Mouse (Mus musculus) heart, embryonic 13.5 days (tissue): ENCODE measurements around the gene Ank3. TPM values are rescaled to one million over a fixed set of nuclear protein-coding genes. Genes with fewer than 3 reads are reported as not detected.

ENCODE experiments used
- ATAC-seq: fragments of 200-750 bp; cut with Nextera tagmentation; 2 replicates; pipeline ENCODE4 v1.8.0; 2017; ENCODE audit warnings: moderate TSS enrichment; ENCODE audit not compliant: insufficient number of reproducible peaks, low FRiP score, low TSS enrichment; ENCODE audit errors: extremely low read depth
- H3K27ac ChIP-seq: fragments of 300-500 bp; sonication (generic); replicated peaks from 2 replicates; pipeline ENCODE4 v1.5.1; 2015; ENCODE audit warnings: moderate library complexity, mild to moderate bottlenecking, inconsistent platforms
- H3K27me3 ChIP-seq: fragments of 300-500 bp; sonication (generic); replicated peaks from 2 replicates; pipeline ENCODE4 v1.6.1; 2015; ENCODE audit warnings: mild to moderate bottlenecking, inconsistent platforms
- H3K36me3 ChIP-seq: fragments of 300-500 bp; sonication (generic); 2 replicates; pipeline ENCODE4 v1.6.1; 2015; ENCODE audit warnings: mild to moderate bottlenecking, inconsistent platforms
- H3K4me1 ChIP-seq: fragments of 300-500 bp; sonication (generic); 2 replicates; pipeline ENCODE4 v1.6.1; 2015; ENCODE audit warnings: inconsistent platforms
- H3K4me2 ChIP-seq: fragments of 300-500 bp; sonication (generic); 2 replicates; pipeline ENCODE4 v1.6.1; 2015; ENCODE audit warnings: inconsistent platforms, mild to moderate bottlenecking, moderate library complexity
- H3K4me3 ChIP-seq: fragments of 300-500 bp; sonication (generic); 2 replicates; pipeline ENCODE4 v1.5.1; 2015; ENCODE audit warnings: moderate library complexity, mild to moderate bottlenecking, inconsistent platforms
- H3K9ac ChIP-seq: fragments of 300-500 bp; sonication (generic); 2 replicates; pipeline ENCODE4 v1.6.1; 2015; ENCODE audit warnings: inconsistent platforms, mild to moderate bottlenecking, moderate library complexity
- H3K9me3 ChIP-seq: fragments of 300-500 bp; sonication (generic); 2 replicates; pipeline ENCODE4 v1.6.1; 2016; ENCODE audit warnings: inconsistent platforms
- WGBS: fragments of 180-500 bp; shearing (Covaris S2); methylation state at CpG from one replicate; pipeline ENCODE4 v1.1.7; 2015; ENCODE audit warnings: mixed read lengths; 5-methylcytosine and 5-hydroxymethylcytosine counted together
- polyA plus RNA-seq: library from polyadenylated mRNA; unstranded; fragments of >200 nt; fragmentation: Nextera tagmentation; extraction: Ambion mirVana; gene quantifications from 2 replicates; pipeline ENCODE4 v1.2.1, GENCODE M21; 2015

Gene Ank3
- polyA plus RNA-seq, 1 experiment from 2014 or later = 30.8 TPM

- Histone ChIP-seq H3K4me3 (no peak overlapping the region), H3K36me3 (peaks cover 45% of the 10 kb centered on the region), H3K9ac (no peak overlapping the region), H3K9me3 (no peaks in the 10 kb centered on the region), H3K27me3 (no peaks in the 10 kb centered on the region), H3K27ac (no peak overlapping the region; the same call in 1 of the 2 replicates), H3K4me2 (no peak overlapping the region), H3K4me1 (peaks cover 26% of the 10 kb centered on the region)
- WGBS = 66% methylated on average over 14 of the region's 14 CpGs
- ATAC-seq = no peak
These were observed 476.2 kb downstream of the Ank3 start for GRCm38 (mm10) chr10:69874806-69875205.

DNA sequence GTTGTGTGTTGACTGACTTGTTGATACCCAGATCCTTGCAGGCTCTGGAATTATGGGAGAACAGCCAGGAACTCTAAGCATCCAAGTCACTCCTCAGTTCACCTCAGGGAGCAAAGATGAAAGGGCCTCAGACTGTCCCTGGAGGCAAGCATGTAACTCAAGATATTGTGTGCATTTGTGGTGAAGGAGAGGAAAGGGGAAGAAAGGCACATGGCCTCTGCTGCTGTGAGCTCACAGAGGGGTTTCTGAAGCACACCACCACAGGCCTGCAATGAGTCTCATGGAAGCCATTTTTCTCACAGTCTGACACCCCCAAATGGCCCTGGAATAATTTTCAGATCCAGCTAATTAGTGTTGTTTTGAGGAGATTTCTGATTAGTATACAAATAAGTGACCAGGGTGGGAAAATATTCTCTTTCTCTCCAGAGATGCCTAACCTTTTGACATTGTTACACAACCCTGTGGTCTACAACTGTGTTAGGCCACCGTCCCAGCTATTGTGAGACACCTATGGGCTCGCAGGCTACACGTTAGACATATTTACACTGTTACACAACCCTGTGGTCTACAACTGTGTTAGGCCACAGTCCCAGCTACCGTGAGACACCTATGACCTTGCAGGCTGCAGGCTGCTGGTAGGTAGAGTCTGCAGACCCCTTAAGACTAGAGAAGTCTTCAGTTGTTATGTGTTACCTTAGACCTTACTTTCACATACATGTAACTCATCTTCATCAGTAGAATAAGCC, 485.5 kb downstream of the Ank3 start:
- ATAC-seq = no peak
- H3K36me3 ChIP-seq = peaks cover 71% of the 10 kb centered on the region
- no peak overlapping the region for H3K9ac ChIP-seq
- H3K27ac ChIP-seq = no peak overlapping the region
- peaks cover 17% of the 10 kb centered on the region for H3K4me1 ChIP-seq
- H3K4me3 ChIP-seq = no peak overlapping the region
- peaks cover 5% of the 10 kb centered on the region; the same call in 1 of the 2 replicates for H3K9me3 ChIP-seq
- WGBS = 82% methylated on average over 4 of the region's 4 CpGs
- H3K4me2 ChIP-seq = no peak overlapping the region
- H3K27me3 ChIP-seq = no peaks in the 10 kb centered on the region

DNA sequence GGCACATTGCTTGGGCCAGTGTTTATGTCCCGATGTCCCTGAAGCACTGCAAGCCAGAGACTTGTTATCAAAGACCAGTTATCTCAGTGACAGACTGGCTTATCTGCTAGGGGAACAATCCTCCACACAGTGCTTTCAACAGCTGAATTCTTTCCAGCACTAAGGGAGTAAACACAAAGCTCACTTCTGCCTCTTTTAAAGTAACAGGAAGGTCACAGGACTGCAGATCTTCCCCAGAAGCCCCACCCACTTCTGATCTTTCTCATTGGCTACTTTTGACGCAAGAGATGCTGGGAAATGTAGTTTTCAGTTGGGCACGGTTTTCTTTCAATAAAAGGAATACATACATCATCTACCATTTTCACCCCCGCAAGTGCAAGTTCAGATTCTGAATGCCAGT, 489.8 kb downstream of the Ank3 start:
- Histone ChIP-seq H3K4me2 (peak overlapping the region; percentile 67), H3K9me3 (0 out of 2 replicates have a peak, but pooled peaks cover under 1% of the 10 kb centered on the region), H3K27ac (peak overlapping the region; percentile 76), H3K27me3 (no peaks in the 10 kb centered on the region), H3K9ac (peak overlapping the region; percentile 67), H3K4me3 (peak overlapping the region; percentile 34), H3K36me3 (peaks cover 49% of the 10 kb centered on the region), H3K4me1 (peaks cover 19% of the 10 kb centered on the region)
- ATAC-seq = peak; percentile 46; the same call in 1 of the 2 replicates
- WGBS = 10% methylated on average over 4 of the region's 4 CpGs

DNA sequence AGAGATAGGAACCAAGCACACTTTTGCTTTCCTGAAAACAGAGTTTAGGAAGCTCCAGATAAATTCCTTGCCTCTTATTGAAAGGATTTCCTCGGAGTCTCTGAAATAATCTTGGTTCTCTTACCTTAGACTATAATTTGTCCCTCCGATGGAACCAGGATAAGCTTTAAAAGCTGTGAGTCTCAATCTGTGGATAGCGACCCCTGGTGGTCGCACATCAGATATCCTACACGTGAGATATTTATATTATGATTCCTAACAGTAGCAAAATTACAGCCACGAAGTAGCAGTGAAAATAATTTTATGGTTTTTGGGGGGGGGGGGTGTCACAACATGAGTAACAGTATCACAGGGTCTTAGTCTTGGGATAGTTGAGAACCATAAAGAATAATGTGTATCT, 491.2 kb downstream of the Ank3 start:
- 26% methylated on average over 6 of the region's 6 CpGs for WGBS
- Histone ChIP-seq H3K27me3 (no peaks in the 10 kb centered on the region), H3K9ac (no peak overlapping the region)

GRCm38 (mm10) chr10:69890389-69890985, 491.9 kb downstream of the Ank3 start:
- no peak for ATAC-seq
- Histone ChIP-seq H3K4me2 (no peak overlapping the region), H3K9ac (no peak overlapping the region), H3K27me3 (no peaks in the 10 kb centered on the region), H3K27ac (no peak overlapping the region), H3K36me3 (peaks cover 41% of the 10 kb centered on the region), H3K4me3 (no peak overlapping the region), H3K9me3 (no peaks in the 10 kb centered on the region), H3K4me1 (peaks cover 19% of the 10 kb centered on the region)
- WGBS = 72% methylated on average over 11 of the region's 11 CpGs

More for the DNA sequence above, 491.2 kb downstream of the Ank3 start:
- Histone ChIP-seq H3K4me2 (no peak overlapping the region), H3K36me3 (peaks cover 44% of the 10 kb centered on the region), H3K4me3 (no peak overlapping the region), H3K4me1 (peaks cover 19% of the 10 kb centered on the region), H3K9me3 (no peaks in the 10 kb centered on the region), H3K27ac (no peak overlapping the region)
- no peak for ATAC-seq

DNA sequence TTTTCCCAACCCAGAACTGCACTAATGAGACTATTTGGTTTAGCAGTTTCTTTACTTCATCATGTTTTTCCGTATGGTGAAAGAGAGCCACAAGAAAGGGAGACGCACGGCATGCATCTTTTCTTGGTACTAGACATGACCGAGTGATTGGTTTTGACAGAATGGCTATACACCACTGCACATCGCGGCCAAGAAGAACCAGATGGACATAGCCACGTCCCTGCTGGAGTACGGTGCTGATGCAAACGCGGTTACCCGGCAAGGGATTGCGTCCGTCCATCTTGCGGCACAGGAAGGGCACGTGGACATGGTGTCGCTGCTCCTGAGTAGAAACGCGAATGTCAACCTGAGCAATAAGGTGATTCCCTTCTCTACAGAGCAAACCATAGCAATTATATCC, 493.6 kb downstream of the Ank3 start:
- WGBS = 93% methylated on average over 18 of the region's 18 CpGs

GRCm38 (mm10) chr10:69895606-69896005, 497.0 kb downstream of the Ank3 start:
- Histone ChIP-seq H3K36me3 (peaks cover 64% of the 10 kb centered on the region), H3K27me3 (no peaks in the 10 kb centered on the region), H3K9ac (no peak overlapping the region), H3K4me1 (0 out of 2 replicates have a peak, but pooled peaks cover 2% of the 10 kb centered on the region), H3K4me3 (no peak overlapping the region), H3K27ac (no peak overlapping the region), H3K4me2 (no peak overlapping the region), H3K9me3 (no peaks in the 10 kb centered on the region)
- WGBS = 68% methylated on average over 9 of the region's 9 CpGs
- ATAC-seq = no peak

More for the DNA sequence above, 493.6 kb downstream of the Ank3 start:
- no peak overlapping the region for H3K4me2 ChIP-seq
- peaks cover 41% of the 10 kb centered on the region for H3K36me3 ChIP-seq
- no peak overlapping the region for H3K27ac ChIP-seq
- H3K27me3 ChIP-seq = no peaks in the 10 kb centered on the region
- peaks cover 19% of the 10 kb centered on the region for H3K4me1 ChIP-seq
- ATAC-seq = no peak
- H3K4me3 ChIP-seq = no peak overlapping the region
- no peak overlapping the region for H3K9ac ChIP-seq
- H3K9me3 ChIP-seq = no peaks in the 10 kb centered on the region

- Histone ChIP-seq H3K9ac (no peak overlapping the region), H3K27me3 (no peaks in the 10 kb centered on the region), H3K27ac (no peak overlapping the region), H3K4me1 (0 out of 2 replicates have a peak, but pooled peaks cover 4% of the 10 kb centered on the region), H3K36me3 (peaks cover 70% of the 10 kb centered on the region), H3K4me2 (no peak overlapping the region), H3K9me3 (no peaks in the 10 kb centered on the region), H3K4me3 (no peak overlapping the region)
- 77% methylated on average over 5 of the region's 5 CpGs for WGBS
- ATAC-seq = no peak
These were observed 499.4 kb downstream of the Ank3 start for GRCm38 (mm10) chr10:69897927-69898326.

GRCm38 (mm10) chr10:69898821-69899220, 500.2 kb downstream of the Ank3 start:
- H3K4me2 ChIP-seq = no peak overlapping the region
- no peak overlapping the region for H3K27ac ChIP-seq
- H3K9me3 ChIP-seq = no peaks in the 10 kb centered on the region
- WGBS = 89% methylated on average over 8 of the region's 8 CpGs
- peaks cover 64% of the 10 kb centered on the region for H3K36me3 ChIP-seq
- no peak overlapping the region for H3K9ac ChIP-seq
- ATAC-seq = no peak
- H3K4me3 ChIP-seq = no peak overlapping the region
- 0 out of 2 replicates have a peak, but pooled peaks cover 4% of the 10 kb centered on the region for H3K4me1 ChIP-seq
- H3K27me3 ChIP-seq = no peaks in the 10 kb centered on the region

DNA sequence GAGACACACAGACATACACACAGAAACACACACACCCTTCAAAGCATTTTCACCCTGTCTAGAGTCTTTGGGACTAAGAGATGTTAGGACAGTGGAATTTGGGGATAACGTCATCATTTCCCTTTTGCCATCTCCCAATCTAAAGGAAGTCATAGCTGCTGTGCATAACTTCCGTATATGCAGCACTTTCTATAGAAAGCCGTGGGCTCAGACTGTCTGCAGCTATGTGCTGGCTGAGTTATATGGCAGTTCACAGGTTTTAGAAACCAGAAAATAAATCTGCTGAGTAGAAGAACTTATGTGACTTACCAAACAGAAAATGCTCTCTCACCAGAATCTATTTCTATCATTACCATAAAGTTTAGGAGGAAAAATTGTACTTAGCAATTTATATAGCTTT, 501.2 kb downstream of the Ank3 start:
- Histone ChIP-seq H3K27ac (no peak overlapping the region), H3K4me3 (no peak overlapping the region), H3K4me1 (0 out of 2 replicates have a peak, but pooled peaks cover 9% of the 10 kb centered on the region), H3K36me3 (peaks cover 57% of the 10 kb centered on the region), H3K9me3 (no peaks in the 10 kb centered on the region), H3K27me3 (no peaks in the 10 kb centered on the region), H3K4me2 (no peak overlapping the region), H3K9ac (no peak overlapping the region)
- WGBS = 75% methylated on average over 3 of the region's 3 CpGs
- no peak for ATAC-seq

GRCm38 (mm10) chr10:69902024-69902423, 503.5 kb downstream of the Ank3 start:
- Histone ChIP-seq H3K4me2 (no peak overlapping the region), H3K27ac (no peak overlapping the region), H3K9ac (no peak overlapping the region), H3K36me3 (peaks cover 50% of the 10 kb centered on the region), H3K27me3 (no peaks in the 10 kb centered on the region), H3K4me3 (no peak overlapping the region), H3K4me1 (0 out of 2 replicates have a peak, but pooled peaks cover 9% of the 10 kb centered on the region), H3K9me3 (no peaks in the 10 kb centered on the region)
- ATAC-seq = no peak
- WGBS = 90% methylated on average over 6 of the region's 6 CpGs
